Mouse (Mus musculus) heart, postnatal 0 days (tissue): ENCODE measurements around the gene Lama2. TPM values are rescaled to one million over a fixed set of nuclear protein-coding genes. Genes with fewer than 3 reads are reported as not detected.

ENCODE experiments used
- ATAC-seq: fragments of 200-750 bp; cut with Nextera tagmentation; 2 replicates; pipeline ENCODE4 v1.8.0; 2017; ENCODE audit warnings: low read depth, moderate number of reproducible peaks, moderate library complexity; ENCODE audit not compliant: insufficient read depth
- DNase-seq: peaks from one replicate; pipeline ENCODE4 v3.0.0-alpha.2; 2016; ENCODE audit warnings: low spot score
- H3K27ac ChIP-seq: fragments of 300-500 bp; sonication (generic); 2 replicates; pipeline ENCODE4 v1.5.1; 2014; ENCODE audit warnings: low read depth, mild to moderate bottlenecking
- H3K27me3 ChIP-seq: fragments of 300-500 bp; sonication (generic); 2 replicates; pipeline ENCODE4 v1.6.1; 2014; ENCODE audit warnings: low read length, mixed read lengths; ENCODE audit not compliant: control insufficient read depth, insufficient read depth
- H3K36me3 ChIP-seq: fragments of 300-500 bp; sonication (generic); replicated peaks from 2 replicates; pipeline ENCODE4 v1.6.1; 2014; ENCODE audit warnings: low read length, mixed read lengths; ENCODE audit not compliant: control insufficient read depth, insufficient read depth
- H3K4me1 ChIP-seq: fragments of 300-500 bp; sonication (generic); 2 replicates; pipeline ENCODE4 v1.6.1; 2014; ENCODE audit warnings: antibody characterized with exemption; ENCODE audit not compliant: control insufficient read depth, insufficient read depth
- H3K4me2 ChIP-seq: fragments of 300-500 bp; sonication (generic); 2 replicates; pipeline ENCODE4 v1.6.1; 2014; ENCODE audit warnings: low read depth, mild to moderate bottlenecking, low read length, moderate library complexity
- H3K4me3 ChIP-seq: fragments of 300-500 bp; sonication (generic); 2 replicates; pipeline ENCODE4 v1.5.1; 2014; ENCODE audit warnings: low read depth, low read length
- H3K9ac ChIP-seq: fragments of 300-500 bp; sonication (generic); replicated peaks from 2 replicates; pipeline ENCODE4 v1.6.1; 2014; ENCODE audit warnings: low read depth, low read length, mixed read lengths
- H3K9me3 ChIP-seq: fragments of 300-500 bp; sonication (generic); replicated peaks from 2 replicates; pipeline ENCODE4 v1.6.1; 2016; ENCODE audit warnings: low read length; ENCODE audit not compliant: control insufficient read depth
- CTCF ChIP-seq: IDR thresholded peaks from 2 replicates; pipeline ENCODE4 v1.5.1; 2016; ENCODE audit warnings: antibody characterized with exemption, control low read depth, low read depth
- EP300 ChIP-seq: IDR thresholded peaks from 2 replicates; pipeline ENCODE4 v1.6.1; 2016; ENCODE audit warnings: antibody characterized with exemption, low read depth
- WGBS: fragments of 180-500 bp; shearing (Covaris S2); extraction: QIAGEN DNeasy Blood & Tissue Kit; methylation state at CpG from one replicate; pipeline ENCODE4 v1.1.7; 2014; 5-methylcytosine and 5-hydroxymethylcytosine counted together
- polyA plus RNA-seq: library from polyadenylated mRNA; unstranded; fragments of >200 nt; fragmentation: Nextera tagmentation; extraction: Ambion mirVana; gene quantifications from 2 replicates; pipeline ENCODE4 v1.2.1, GENCODE M21; 2015
- total RNA-seq: library from RNA; depleted of rRNA; stranded (reverse); fragments of >200 nt; gene quantifications from 2 replicates; pipeline ENCODE4 v1.2.3, GENCODE M21; 2014; ENCODE audit warnings: low replicate concordance

Lama2 gene
- total and polyA plus RNA-seq, 2 experiments from 2014 or later, result 32.4 to 85.5 TPM

DNA sequence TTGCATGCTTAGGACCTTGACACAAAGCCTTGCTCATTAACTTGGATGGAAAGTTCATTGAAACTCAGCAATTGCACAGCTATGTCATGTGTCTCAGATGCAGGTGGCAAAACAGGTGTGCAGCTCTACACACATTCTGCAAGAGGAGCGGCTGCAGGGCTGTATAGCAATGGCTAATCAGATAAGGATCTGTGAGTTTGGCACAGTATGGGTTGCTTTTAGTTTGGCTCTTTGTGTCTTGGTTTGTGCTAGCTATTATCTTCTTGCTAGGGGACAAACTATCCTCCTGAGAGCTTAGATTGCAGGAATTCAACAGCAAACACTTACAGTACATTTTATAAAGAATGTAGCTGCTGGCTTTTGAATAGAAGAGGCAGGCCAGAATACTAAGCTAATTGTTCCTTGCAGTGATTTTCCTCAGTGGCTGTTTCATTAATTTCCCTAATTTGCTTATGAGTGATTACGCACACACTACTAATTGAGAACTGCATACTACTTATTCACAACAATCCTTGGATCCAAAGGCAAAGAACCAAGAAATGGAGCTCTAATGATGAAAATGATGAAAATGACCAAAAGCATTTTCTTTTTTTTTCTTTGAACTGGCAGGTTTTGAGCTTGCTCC is 617.9 kb downstream of the Lama2 start:
- 88% methylated on average over 2 of the region's 2 CpGs for WGBS
- Histone ChIP-seq H3K36me3 (0 out of 2 replicates have a peak, but pooled peaks cover 14% of the 10 kb centered on the region), H3K4me2 (no peak overlapping the region), H3K9me3 (no peaks in the 10 kb centered on the region), H3K27me3 (no peaks in the 10 kb centered on the region), H3K4me1 (no peaks in the 10 kb centered on the region), H3K4me3 (no peak overlapping the region), H3K9ac (no peak overlapping the region), H3K27ac (no peak overlapping the region)
- no peak for DNase-seq
- no peak for ATAC-seq
- no peak for TF ChIP-seq CTCF
- TF ChIP-seq EP300, result no peak

DNA sequence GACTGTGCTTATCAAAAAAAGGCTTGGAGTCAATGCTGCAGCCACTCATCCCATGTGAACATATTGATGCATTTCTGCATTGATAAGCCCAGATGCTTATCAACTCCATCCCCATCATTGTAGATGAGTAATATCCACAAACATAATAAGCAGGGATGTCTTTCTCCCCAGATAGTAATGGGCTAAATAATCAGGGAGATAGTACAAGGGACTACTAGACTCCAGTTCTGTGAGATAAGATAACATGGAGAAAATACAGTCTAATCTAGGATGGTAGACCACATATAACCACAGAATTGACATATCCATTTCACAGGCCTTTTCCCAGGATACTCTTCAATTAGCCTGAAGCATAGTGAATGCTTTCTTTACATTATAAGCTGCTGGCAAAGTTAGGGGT is 622.9 kb downstream of the Lama2 start:
- Histone ChIP-seq H3K36me3 (0 out of 2 replicates have a peak, but pooled peaks cover 11% of the 10 kb centered on the region), H3K4me1 (no peaks in the 10 kb centered on the region), H3K4me2 (no peak overlapping the region), H3K27me3 (no peaks in the 10 kb centered on the region), H3K9me3 (no peaks in the 10 kb centered on the region), H3K9ac (no peak overlapping the region), H3K27ac (no peak overlapping the region), H3K4me3 (no peak overlapping the region)
- DNase-seq (no peak), ATAC-seq (no peak)
- no peak for TF ChIP-seq CTCF
- no peak for TF ChIP-seq EP300

DNA sequence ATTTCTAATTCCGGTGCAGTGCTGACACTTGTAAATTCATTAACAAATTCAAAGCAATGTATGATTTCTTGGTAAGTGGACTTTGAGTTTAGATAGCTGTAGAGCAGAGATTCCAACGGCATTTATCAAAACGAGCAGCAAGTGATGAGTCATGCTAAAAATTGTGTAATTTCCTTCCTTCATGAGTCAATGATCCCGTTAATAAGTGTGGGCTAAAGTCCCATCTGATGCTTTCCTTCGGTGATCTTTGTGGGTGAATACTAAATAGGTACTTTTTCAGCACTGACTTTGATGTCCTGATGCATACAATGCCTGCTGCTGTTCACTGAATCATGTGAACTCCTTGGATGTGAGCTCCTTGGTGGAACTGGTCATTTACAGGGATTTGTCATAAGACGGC is 623.6 kb downstream of the Lama2 start:
- no peak for ATAC-seq
- Histone ChIP-seq H3K4me2 (no peak overlapping the region), H3K9ac (no peak overlapping the region), H3K36me3 (0 out of 2 replicates have a peak, but pooled peaks cover 11% of the 10 kb centered on the region), H3K27ac (no peak overlapping the region), H3K27me3 (no peaks in the 10 kb centered on the region), H3K4me3 (no peak overlapping the region), H3K4me1 (no peaks in the 10 kb centered on the region), H3K9me3 (no peaks in the 10 kb centered on the region)
- no peak for DNase-seq
- no peak for TF ChIP-seq CTCF
- TF ChIP-seq EP300, result no peak
- WGBS, result 44% methylated on average over 6 of the region's 6 CpGs

DNA sequence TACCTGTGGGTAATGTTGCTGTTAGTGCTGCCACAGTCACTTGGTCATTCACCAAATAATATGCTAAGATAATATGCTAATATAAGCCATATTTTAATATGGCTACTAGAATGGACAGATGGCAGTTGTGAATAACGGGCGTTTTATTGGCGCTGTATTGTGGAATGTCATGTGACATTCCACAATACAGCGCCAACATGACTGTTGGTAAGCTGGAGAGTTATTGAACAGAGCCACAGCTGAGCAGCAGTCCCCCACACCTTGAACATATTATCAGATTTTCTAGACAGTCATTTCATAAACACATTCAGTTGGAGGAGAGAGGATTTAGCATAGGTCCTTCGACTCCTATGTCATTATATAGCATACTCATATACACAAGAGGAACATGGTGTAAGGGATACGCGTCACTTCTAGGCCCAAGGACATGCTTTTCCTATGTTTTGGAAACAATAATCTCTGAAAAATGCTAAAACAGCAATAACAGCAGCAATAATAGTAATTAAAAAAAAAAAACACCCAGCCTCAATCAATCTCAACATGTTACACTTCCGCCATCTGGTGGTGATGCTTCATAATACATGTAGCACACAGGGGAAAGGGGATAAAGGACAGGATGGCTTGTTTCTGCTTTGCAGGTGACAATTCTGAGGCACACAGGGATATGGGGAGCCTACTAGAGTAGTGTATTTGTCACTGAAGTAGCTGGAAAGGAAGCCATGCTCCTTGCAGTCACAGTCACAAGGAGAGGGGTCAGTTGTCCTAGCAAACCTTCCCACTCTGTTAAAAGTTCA is 624.2 kb downstream of the Lama2 start:
- no peak overlapping the region for H3K4me2 ChIP-seq
- 69% methylated on average over 8 of the region's 8 CpGs for WGBS
- H3K9me3 ChIP-seq, result no peaks in the 10 kb centered on the region
- H3K4me3 ChIP-seq, result no peak overlapping the region
- TF ChIP-seq EP300 (no peak), CTCF (peak; percentile 85)
- H3K36me3 ChIP-seq, result 0 out of 2 replicates have a peak, but pooled peaks cover 8% of the 10 kb centered on the region
- peak; percentile 23 for DNase-seq
- H3K9ac ChIP-seq, result no peak overlapping the region
- no peak for ATAC-seq
- no peaks in the 10 kb centered on the region for H3K4me1 ChIP-seq
- no peaks in the 10 kb centered on the region for H3K27me3 ChIP-seq
- H3K27ac ChIP-seq, result no peak overlapping the region

DNA sequence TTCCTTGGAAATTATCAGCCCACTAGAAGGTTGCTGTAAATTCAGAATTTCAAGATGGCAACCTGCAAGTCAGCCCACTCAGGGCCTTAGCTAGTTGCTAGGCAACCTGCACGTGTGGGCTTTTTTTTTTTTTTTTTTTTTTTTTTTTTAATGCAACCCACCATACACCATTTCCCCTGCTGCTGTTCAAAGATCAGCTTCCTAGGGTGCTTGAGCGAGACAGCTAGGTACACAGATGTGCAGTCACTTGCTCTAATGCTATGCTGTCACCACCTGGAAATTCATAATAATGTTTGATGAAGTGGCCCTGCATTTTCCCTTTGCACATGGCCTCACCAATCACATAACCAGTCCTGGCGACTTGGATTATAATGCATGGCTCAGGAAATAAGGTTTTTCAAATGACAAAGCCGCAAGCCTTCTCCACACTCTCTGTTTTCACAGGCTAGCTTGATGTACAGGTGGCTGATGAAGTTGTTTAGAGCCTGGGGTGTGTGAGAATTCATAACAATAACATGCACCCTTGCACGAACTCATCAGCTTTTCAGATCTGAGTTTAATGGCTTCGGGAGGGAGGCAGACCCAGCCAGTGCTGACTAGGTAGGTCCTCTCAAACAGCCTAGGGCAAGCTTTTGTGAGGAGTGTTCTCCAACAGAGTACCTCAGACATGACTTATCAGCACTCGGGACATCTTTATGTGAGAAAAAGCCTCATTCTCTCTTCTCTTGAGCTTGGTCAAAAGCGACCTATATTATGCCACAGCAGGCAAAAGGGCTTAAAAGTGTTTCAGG is 625.4 kb downstream of the Lama2 start:
- TF ChIP-seq CTCF, result no peak
- TF ChIP-seq EP300, result no peak
- Histone ChIP-seq H3K27me3 (no peaks in the 10 kb centered on the region), H3K9me3 (no peaks in the 10 kb centered on the region), H3K4me3 (no peak overlapping the region), H3K36me3 (0 out of 2 replicates have a peak, but pooled peaks cover 6% of the 10 kb centered on the region), H3K27ac (no peak overlapping the region), H3K9ac (no peak overlapping the region), H3K4me1 (no peaks in the 10 kb centered on the region), H3K4me2 (no peak overlapping the region)
- DNase-seq (no peak), ATAC-seq (no peak)
- 76% methylated on average over 8 of the region's 8 CpGs for WGBS
